Mouse (Mus musculus) liver, embryonic 14.5 days (tissue): ENCODE data around the gene Ptprr.

Experiments
- CTCF ChIP-seq: IDR thresholded peaks from 2 replicates; pipeline ENCODE4 v1.5.1; 2016; ENCODE audit warnings: antibody characterized with exemption, low read depth, control low read depth
- EP300 ChIP-seq: IDR thresholded peaks from 2 replicates; pipeline ENCODE4 v1.6.1; 2016; ENCODE audit warnings: antibody characterized with exemption, low read depth

DNA sequence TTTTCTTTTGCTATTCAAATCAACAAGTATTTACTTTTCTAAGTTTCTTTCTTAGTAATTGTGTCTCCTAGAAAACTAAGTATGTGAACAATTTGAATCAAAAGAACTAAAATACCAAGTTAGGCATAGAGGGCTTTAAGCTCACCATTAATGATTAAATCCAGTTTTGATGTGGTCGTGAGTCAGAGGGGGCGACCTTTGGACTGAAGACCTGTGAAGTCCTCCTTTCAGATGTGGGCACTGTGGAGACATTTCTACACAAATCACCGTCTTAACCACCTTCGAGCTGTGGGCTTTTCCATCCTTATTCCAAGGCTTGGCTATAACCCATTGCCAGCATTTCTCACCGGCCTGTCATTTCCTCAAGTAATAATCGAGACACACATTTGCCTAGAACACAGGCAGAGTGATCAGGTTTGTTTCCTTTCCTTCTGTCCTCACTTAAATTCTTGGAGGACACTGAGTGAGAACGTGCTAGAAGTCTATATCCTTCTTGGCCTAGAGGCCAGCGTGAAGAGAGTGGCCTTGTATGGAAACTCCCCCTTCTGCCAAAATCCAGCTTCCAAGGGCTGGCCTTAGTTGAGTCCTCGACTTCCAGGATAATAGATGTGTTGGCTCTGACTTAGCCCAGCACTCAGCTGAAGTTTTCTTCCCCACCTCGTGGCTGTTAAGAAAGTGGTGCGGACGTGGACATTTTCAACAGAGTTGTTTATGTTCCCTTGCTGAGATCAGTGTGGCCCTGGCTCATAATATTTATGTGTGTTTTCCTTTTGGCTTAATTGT, 202.5 kb downstream of the Ptprr start:
- TF ChIP-seq CTCF: no peak
- no peak for TF ChIP-seq EP300
